Mouse (Mus musculus) megakaryocyte, embryonic 14.5 days (primary cell): ENCODE results near the gene Esr1.

Experiments
- FLI1 ChIP-seq: IDR thresholded peaks from 2 replicates; pipeline ENCODE4 v1.6.1; 2012; ENCODE audit warnings: low read length, inconsistent platforms, mixed read lengths
- GATA1 ChIP-seq: IDR thresholded peaks from 3 replicates; pipeline ENCODE4 v1.6.1; 2012; ENCODE audit warnings: mixed read lengths, low read length, inconsistent platforms, borderline replicate concordance

- TF ChIP-seq FLI1 (no peak), GATA1 (no peak)
These were observed 98.5 kb downstream of the Esr1 start for GRCm38 (mm10) chr10:4709915-4710314.
